Mouse (Mus musculus) cerebellum, adult 2 months (tissue): ENCODE measurements around the gene Ncs1.

Experiments
- CTCF ChIP-seq: fragments of 200-500 bp; IDR thresholded peaks from 2 replicates; pipeline ENCODE4 v1.5.1; 2011; ENCODE audit warnings: low read depth, mild to moderate bottlenecking, control low read depth, low read length, moderate library complexity, borderline replicate concordance; ENCODE audit not compliant: insufficient read depth
- POLR2A ChIP-seq: fragments of 200-500 bp; IDR thresholded peaks from 2 replicates; pipeline ENCODE4 v1.6.1; 2011; ENCODE audit warnings: low read length, control low read depth, borderline replicate concordance; ENCODE audit not compliant: insufficient read depth

- TF ChIP-seq POLR2A, result no peak
- TF ChIP-seq CTCF, result peak; percentile 84
Measured at GRCm38 (mm10) chr2:31239203-31239696, 6.4 kb upstream of the Ncs1 start.
